Mouse (Mus musculus) olfactory bulb, adult 2 months (tissue): ENCODE data around the gene Gm49395. TPM values are rescaled to one million over a fixed set of nuclear protein-coding genes. Genes with fewer than 3 reads are reported as not detected.

Experiments
- H3K27ac ChIP-seq: fragments of 200-500 bp; 2 replicates; pipeline ENCODE4 v1.5.1; 2012; ENCODE audit warnings: low read depth, low read length; ENCODE audit not compliant: insufficient read depth
- H3K4me1 ChIP-seq: fragments of 200-500 bp; 2 replicates; pipeline ENCODE4 v1.6.1; 2012; ENCODE audit warnings: low read length; ENCODE audit not compliant: control insufficient read depth, insufficient read depth
- H3K4me3 ChIP-seq: fragments of 200-500 bp; 2 replicates; pipeline ENCODE4 v1.5.1; 2012; ENCODE audit warnings: mild to moderate bottlenecking, low read depth, low read length, moderate library complexity; ENCODE audit not compliant: insufficient read depth
- CTCF ChIP-seq: fragments of 200-500 bp; IDR thresholded peaks from 2 replicates; pipeline ENCODE4 v1.5.1; 2012; ENCODE audit warnings: low read depth, mild to moderate bottlenecking, low read length, moderate library complexity; ENCODE audit not compliant: insufficient read depth
- POLR2A ChIP-seq: fragments of 200-500 bp; IDR thresholded peaks from 2 replicates; pipeline ENCODE4 v1.6.1; 2012; ENCODE audit warnings: mild to moderate bottlenecking, low read depth, low read length, moderate library complexity; ENCODE audit not compliant: insufficient read depth
- WGBS: fragments of 180-500 bp; shearing (Covaris S2); methylation state at CpG from one replicate; pipeline ENCODE4 v1.1.7; 2018; 5-methylcytosine and 5-hydroxymethylcytosine counted together
- polyA plus RNA-seq: library from polyadenylated mRNA; stranded (reverse); fragments of >200 nt; gene quantifications from 2 replicates; pipeline ENCODE4 v1.2.4, GENCODE M21; 2012; ENCODE audit warnings: low replicate concordance; ENCODE audit not compliant: missing spikeins, insufficient read depth, insufficient read length

Gm49395 gene
- polyA plus RNA-seq, 1 experiment: not detected

DNA sequence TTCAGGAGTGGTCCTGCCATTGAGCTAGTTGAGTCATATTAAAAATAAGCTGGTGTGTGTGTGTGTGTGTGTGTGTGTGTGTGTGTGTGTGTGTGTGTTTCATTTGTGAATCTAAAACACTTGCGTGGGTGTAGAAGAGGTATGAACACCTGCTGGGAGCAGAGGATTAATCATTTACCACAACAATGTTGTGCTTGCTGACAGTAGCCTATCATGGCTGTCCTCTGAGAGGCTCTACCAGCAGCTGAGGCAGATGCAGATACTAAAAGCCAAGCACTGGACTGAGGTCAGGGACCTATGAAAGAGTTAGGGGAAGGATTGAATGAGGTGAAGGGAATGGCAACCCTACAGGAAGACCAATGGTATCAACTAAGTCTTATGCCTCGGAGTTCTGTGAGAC, 68.6 kb downstream of the Gm49395 start:
- Histone ChIP-seq H3K4me3 (no peak overlapping the region), H3K4me1 (no peaks in the 10 kb centered on the region), H3K27ac (no peak overlapping the region)
- 91% methylated on average over 2 of the region's 2 CpGs for WGBS
- TF ChIP-seq POLR2A: no peak
- TF ChIP-seq CTCF: no peak

DNA sequence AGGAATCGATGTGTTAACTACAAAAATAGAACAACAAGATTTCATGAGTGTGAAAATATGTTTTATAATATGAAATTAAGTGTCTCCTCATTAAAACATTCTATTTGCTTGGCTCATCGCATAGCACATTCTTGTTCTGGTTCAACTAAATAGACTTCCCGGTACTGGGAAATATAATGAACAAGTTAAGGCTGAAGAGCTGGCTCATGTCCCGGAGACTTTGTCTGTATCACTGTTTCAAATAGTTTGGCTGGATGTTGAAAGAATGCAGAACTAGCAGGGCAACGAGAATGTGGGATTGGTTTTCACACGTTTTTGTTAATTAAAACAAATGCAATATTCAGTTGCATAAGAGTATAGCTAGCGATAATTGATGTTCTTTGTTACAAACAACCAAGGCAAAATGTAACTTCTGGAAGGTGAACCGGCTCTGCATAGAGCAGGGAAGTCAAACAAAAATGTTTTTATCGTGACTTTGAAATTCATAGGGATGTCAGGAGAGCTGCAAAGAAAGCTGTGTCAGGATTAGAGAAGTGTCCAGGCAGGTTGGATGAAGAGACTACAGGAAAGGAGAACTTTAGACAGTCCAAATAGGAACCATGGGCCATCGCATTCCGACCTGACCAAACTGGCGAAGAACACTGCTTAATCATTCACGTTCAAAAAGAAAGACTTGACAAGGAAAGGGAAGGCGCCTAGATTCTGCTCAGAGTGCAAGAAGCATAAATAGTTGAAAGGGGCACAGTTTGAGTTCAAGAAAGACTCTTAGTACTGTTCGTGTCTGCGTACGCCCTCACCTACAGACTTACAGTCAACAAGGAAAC, 70.3 kb downstream of the Gm49395 start:
- no peak for TF ChIP-seq CTCF
- TF ChIP-seq POLR2A: no peak
- no peaks in the 10 kb centered on the region for H3K4me1 ChIP-seq
- 44% methylated on average over 17 of the region's 17 CpGs for WGBS
- no peak overlapping the region for H3K4me3 ChIP-seq
- no peak overlapping the region for H3K27ac ChIP-seq

DNA sequence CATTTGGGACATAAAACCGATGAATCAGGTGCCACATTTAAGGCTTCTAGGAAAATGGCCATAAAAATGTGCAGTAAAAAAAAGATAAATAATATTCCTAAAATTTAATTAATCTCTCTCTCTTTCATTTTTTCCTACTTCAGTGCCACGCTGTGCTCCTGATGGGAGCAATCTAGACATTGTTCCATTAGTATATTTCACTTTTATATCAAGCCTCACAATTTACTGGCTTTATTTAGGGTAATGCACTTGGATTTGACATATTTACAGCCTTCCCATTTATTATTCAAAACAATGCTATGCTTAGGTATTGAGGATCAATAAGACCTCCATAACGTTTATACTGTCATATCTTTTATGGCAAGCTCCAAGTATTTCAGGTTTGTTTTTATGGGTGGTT, 76.3 kb downstream of the Gm49395 start:
- no peaks in the 10 kb centered on the region for H3K4me1 ChIP-seq
- 91% methylated on average over 3 of the region's 3 CpGs for WGBS
- TF ChIP-seq CTCF (no peak), POLR2A (no peak)
- no peak overlapping the region for H3K4me3 ChIP-seq
- H3K27ac ChIP-seq: no peak overlapping the region

DNA sequence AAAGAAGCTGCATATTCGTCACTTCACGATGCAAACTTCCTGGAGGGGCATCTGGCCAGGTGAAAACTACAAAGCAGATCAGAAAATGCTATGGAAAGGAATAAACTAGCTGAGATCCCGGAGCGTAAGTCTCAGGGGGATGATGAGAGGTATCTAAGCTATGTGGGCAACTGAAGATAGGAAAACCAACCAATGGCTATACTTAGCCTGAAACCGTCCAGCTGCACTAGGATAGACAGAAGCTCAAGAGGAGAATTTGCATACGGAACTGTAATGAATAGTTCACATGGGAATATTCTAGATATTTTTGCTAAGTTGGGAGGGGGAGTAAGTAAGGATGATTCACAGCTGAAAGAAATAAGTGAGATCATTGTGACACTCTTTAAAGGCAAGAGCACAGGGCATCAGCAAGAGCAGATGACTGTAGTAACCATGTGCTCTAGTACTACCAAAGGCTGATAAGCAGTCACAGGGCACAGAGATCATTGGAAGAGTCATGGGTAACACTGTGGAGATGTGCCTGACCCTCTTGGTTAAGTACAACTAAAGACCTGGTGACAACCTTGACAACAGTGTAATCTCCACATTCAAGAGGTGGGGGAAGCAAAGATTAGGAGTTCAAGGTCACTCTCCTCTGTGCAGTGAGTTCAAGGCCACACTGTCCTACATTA, 79.5 kb downstream of the Gm49395 start:
- no peak overlapping the region for H3K4me3 ChIP-seq
- TF ChIP-seq CTCF: no peak
- TF ChIP-seq POLR2A: no peak
- 94% methylated on average over 6 of the region's 6 CpGs for WGBS
- no peak overlapping the region for H3K27ac ChIP-seq
- no peaks in the 10 kb centered on the region for H3K4me1 ChIP-seq

DNA sequence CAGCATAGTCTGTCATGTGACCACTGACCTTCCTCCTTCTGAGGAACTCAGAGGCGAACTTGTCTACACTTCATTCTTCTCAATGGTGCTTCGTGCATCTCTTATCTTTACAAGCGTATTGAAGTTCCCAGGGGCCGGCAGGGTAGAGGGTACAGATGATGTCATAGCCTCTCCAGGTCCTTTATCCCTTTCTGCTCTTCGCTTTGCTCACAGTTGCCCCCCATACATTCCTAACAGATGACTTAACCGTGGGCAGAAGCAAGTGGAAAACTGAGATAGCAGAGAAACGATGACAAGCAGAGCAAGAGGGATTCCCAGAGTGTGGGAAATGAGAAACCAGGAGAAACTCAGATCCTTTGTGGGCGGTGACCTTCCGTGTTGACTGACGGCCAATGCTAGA, 80.3 kb downstream of the Gm49395 start:
- no peak for TF ChIP-seq POLR2A
- TF ChIP-seq CTCF: no peak
- H3K4me3 ChIP-seq: no peak overlapping the region
- H3K4me1 ChIP-seq: no peaks in the 10 kb centered on the region
- WGBS: 83% methylated on average over 10 of the region's 10 CpGs
- H3K27ac ChIP-seq: no peak overlapping the region

DNA sequence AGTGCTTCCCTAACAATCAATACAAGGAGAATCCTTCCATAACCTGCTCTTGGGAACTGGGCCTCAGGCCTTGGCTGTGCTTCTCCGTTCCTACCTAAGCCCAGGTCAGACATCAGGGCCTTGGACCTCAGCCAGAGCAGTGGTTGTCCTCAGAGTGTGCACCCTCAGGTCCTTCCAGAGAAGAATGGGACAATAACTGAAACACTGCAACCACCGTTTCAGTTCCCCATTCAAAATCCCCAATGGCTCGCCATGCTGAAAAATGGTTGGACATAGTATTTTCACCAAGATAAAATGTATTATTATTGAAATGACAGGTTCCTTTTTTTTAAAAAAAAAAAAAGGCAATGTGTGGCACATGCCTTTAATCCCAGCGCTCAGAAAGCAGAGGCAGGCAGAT, 81.0 kb downstream of the Gm49395 start:
- TF ChIP-seq POLR2A (no peak), CTCF (no peak)
- WGBS: 96% methylated on average over 4 of the region's 4 CpGs
- Histone ChIP-seq H3K4me1 (no peaks in the 10 kb centered on the region), H3K27ac (no peak overlapping the region), H3K4me3 (no peak overlapping the region)

DNA sequence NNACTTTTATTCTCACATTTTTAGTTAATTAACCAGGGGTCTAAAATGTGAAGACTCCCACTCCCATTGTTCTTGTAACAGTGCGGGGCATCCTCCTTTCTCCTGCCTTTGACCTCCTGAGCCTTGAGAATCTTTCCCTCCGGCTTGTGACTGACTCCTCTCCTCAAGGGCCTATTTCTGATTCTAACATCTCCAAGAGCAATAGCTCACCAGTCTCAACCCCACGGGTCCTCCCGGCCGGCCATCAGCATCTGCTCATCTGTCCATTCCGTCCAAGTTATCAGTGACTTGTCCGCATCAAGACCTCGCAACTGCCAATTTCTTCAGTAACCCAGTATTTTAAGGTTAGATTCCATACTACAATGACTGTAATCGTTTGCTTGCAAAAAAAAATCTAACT, 84.2 kb downstream of the Gm49395 start:
- no peaks in the 10 kb centered on the region for H3K4me1 ChIP-seq
- WGBS: 95% methylated on average over 9 of the region's 9 CpGs
- TF ChIP-seq CTCF (no peak), POLR2A (no peak)
- H3K27ac ChIP-seq: no peak overlapping the region
- no peak overlapping the region for H3K4me3 ChIP-seq

DNA sequence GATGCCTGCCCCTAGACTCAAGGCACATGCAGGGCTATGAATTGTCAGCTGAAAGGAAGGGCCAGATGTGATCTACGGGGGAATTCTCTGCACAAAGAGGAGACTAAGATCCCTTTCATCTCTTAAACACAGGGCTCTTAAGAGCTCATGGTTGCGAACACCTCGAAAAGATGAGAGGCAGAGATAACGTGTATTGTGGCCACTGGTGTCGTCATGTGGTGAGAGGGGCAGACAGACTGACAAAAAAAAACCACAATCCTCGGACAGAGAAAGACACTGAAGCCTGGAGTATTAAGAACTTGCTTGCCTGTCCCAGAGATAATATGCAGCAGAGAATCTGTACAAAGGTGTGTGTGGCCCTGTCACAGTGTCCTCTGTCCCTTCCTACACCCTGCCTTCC, 90.2 kb downstream of the Gm49395 start:
- TF ChIP-seq POLR2A: no peak
- TF ChIP-seq CTCF: no peak
- 80% methylated on average over 6 of the region's 6 CpGs for WGBS
- Histone ChIP-seq H3K27ac (no peak overlapping the region), H3K4me3 (no peak overlapping the region), H3K4me1 (no peaks in the 10 kb centered on the region)

DNA sequence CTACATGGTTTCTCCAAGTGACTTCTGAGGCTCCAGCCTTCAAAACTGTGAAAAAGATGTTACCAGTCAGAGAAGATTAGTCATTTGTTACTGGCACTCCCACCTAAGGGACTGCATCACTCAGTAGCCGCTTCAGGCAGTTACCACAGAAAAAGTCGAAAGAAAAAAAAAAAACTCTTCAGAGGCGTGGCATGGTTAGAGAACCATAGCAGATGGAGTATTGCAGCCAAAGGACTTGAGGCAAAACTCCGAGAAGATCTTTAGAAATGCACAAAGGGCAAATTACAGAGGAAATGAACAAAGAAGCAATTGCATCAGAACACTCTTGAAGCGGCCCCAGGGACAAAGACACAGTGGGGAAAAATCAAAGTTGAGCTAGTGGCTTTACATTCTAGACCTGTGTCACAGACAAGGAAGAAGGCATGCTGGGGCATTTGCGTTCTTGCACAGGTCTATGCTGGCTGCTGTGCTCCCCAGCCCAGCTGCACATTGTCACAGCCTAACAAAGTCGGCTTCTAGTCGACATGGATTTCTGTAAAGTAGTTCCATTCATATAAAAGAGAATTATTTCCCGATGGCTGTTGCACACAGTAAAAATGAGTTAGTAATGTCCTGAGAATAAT, 95.4 kb downstream of the Gm49395 start:
- WGBS: 39% methylated on average over 9 of the region's 9 CpGs
- TF ChIP-seq CTCF (no peak), POLR2A (no peak)
- Histone ChIP-seq H3K27ac (no peak overlapping the region), H3K4me3 (no peak overlapping the region), H3K4me1 (no peaks in the 10 kb centered on the region)
